In genomic region chr16:94587461-94587860, GRCm38 (mm10) we compare ENCODE assay signal across 18 mouse cellular contexts.
"Had no signal": no experiment of that assay in that cellular context is flagged by ENCODE, and none has a peak within 500 bp of the region (broad histone marks: within the 10 kb centered on the region; RNA-seq: fewer than 3 reads in every experiment).

No protein-coding gene starts in this region.

- H3K9ac ChIP-seq: limb, embryonic 12.5 days; liver, embryonic 13.5 days; midbrain, embryonic 12.5 days; neural tube, embryonic 13.5 days had no signal

- H3K36me3 ChIP-seq: limb, embryonic 12.5 days; limb, embryonic 15.5 days; liver, embryonic 13.5 days; midbrain, embryonic 12.5 days; neural tube, embryonic 13.5 days had no signal

- H3K27ac ChIP-seq: liver, embryonic 13.5 days; midbrain, embryonic 12.5 days; neural tube, embryonic 13.5 days had no signal

- DNase-seq: kidney, adult 9 months; kidney, postnatal 14 days; kidney, postnatal 4 days; liver, embryonic 13.5 days; lung, adult 2 months; lung, postnatal 14 days; lung, postnatal 4 days; retina, postnatal 1 day; right cerebral cortex, postnatal 25 days; thymus, adult 2 months; thymus, postnatal 14 days; thymus, postnatal 4 days had no signal

- ATAC-seq: midbrain, embryonic 16.5 days had no signal

- H3K4me3 ChIP-seq: limb, embryonic 12.5 days; limb, embryonic 15.5 days; liver, embryonic 13.5 days; midbrain, embryonic 12.5 days; myocyte; neural tube, embryonic 13.5 days had no signal

- H3K27me3 ChIP-seq: limb, embryonic 12.5 days; limb, embryonic 15.5 days; liver, embryonic 13.5 days; midbrain, embryonic 12.5 days; neural tube, embryonic 13.5 days had no signal

- H3K9me3 ChIP-seq: limb, embryonic 12.5 days; limb, embryonic 15.5 days; liver, embryonic 13.5 days; midbrain, embryonic 12.5 days; neural tube, embryonic 13.5 days had no signal

- H3K4me2 ChIP-seq: limb, embryonic 12.5 days; limb, embryonic 15.5 days; liver, embryonic 13.5 days; midbrain, embryonic 12.5 days; neural tube, embryonic 13.5 days had no signal
